ENCODE assay signal across 19 mouse cellular contexts in the genomic region with DNA sequence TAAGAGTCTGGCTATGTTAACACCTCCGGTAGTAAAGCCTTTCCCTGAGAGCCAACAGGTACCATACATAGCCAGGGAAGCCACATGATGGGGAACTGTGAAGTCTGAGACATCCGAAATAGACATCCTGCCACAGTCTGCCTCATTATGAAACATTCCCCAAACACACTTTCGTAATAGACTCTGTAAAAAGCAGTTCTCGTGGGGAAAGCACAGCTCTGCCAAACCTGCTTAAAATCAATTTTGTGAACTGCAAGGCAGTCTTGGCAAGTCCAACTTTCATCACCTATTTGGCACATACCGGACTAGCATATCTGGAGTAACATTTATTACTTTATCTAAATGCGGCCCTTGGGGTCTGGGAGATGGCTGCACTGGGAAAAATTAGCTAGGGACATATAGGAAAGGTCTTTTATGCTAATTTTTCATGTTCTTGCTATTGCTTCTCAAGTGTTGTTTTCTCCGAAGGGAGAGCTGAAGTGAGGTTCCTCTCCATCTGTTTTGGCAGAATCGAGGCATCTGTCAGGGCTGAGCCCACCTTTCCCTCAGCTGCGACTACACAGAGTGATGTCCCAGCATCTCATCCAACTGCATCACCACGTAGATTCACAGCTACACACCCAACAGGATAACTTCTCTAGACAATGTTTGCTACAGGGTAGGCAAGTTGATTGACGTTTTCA.
DNase-seq lines count a peak whose midpoint lies in the region; ATAC-seq and TF ChIP-seq lines count a peak whose summit lies in the region.
"Had no signal": no experiment of that assay in that cellular context is flagged by ENCODE, and none has a peak within 500 bp of the region (broad histone marks: within the 10 kb centered on the region; RNA-seq: fewer than 3 reads in every experiment).

No protein-coding gene starts in this region.

- H3K27ac ChIP-seq in layer of hippocampus, adult 2 months, result peak overlapping the region; percentile 43; the same call in 1 of the 2 replicates
- H3K27ac ChIP-seq: hindbrain, embryonic 13.5 days; liver, embryonic 13.5 days; midbrain, embryonic 15.5 days had no signal

- no peak for TF ChIP-seq CTCF in layer of hippocampus, adult 2 months (conservative IDR thresholded peaks at IDR 0.05)

- H3K4me3 ChIP-seq in layer of hippocampus, adult 2 months, result no peak overlapping the region
- H3K4me3 ChIP-seq: hindbrain, embryonic 13.5 days; liver, embryonic 13.5 days; midbrain, embryonic 15.5 days had no signal

- no peak for ATAC-seq in activated CD4-positive, CD25-positive, alpha-beta regulatory T cell, adult 4 months
- ATAC-seq: forebrain, embryonic 14.5 days; midbrain, embryonic 15.5 days; Patski had no signal

- DNase-seq in frontal cortex, postnatal 36 days (ENCODE audit: low spot score in 2 of 2), result peak; percentile 38 to 72
- DNase-seq in frontal cortex, postnatal 14 days (ENCODE audit: low spot score in 2 of 2), result no peak
- peak; percentile 19 to 63 for DNase-seq in layer of hippocampus, adult 2 months (ENCODE audit: low spot score in 2 of 2)
- no peak for DNase-seq in layer of hippocampus, postnatal 25 days (ENCODE audit: extremely low spot score in 1 of 2, low spot score in 1 of 2)
- DNase-seq in adipocyte (ENCODE audit: low spot score), result peak; percentile 29
- peak; percentile 39 to 65 for DNase-seq in left cerebral cortex, adult 9 months (ENCODE audit: low spot score in 2 of 2)
- no peak for DNase-seq in cerebellum, adult 9-10 months
- DNase-seq: cerebellum, adult 11 months; cerebellum, postnatal 25 days; gastrocnemius, postnatal 25 days; kidney, adult 9 months; kidney, postnatal 36 days; liver, embryonic 13.5 days; thymus, postnatal 14 days had no signal

Comparison
In these comparisons a context has a peak if more than half of its experiments do, and no peak if none do; other contexts are left out.
1. DNase-seq: peak in frontal cortex, postnatal 36 days (2 of 2), layer of hippocampus, adult 2 months (2 of 2), adipocyte (single experiment) and left cerebral cortex, adult 9 months (2 of 2); none in frontal cortex, postnatal 14 days (0 of 2), layer of hippocampus, postnatal 25 days (0 of 2) and cerebellum, adult 9-10 months (single experiment).